7 mouse cellular contexts compared by ENCODE assay signal in genomic region chr2:135659391-135660180, GRCm38 (mm10). TPM values are rescaled to one million over a fixed set of nuclear protein-coding genes. Genes with fewer than 3 reads are reported as not detected.
DNase-seq lines count a peak whose midpoint lies in the region; ATAC-seq and TF ChIP-seq lines count a peak whose summit lies in the region.

No protein-coding gene starts in this region.

- peak; percentile 45 for TF ChIP-seq CTCF in heart, adult 2 months (IDR thresholded peaks at IDR 0.05)

- H3K4me1 ChIP-seq in embryonic facial prominence, embryonic 10.5 days, result peaks cover 9% of the 10 kb centered on the region
- H3K4me1 ChIP-seq in heart, adult 2 months (ENCODE audit: control insufficient read depth, insufficient read depth, low read length), result peaks cover 6% of the 10 kb centered on the region
- H3K4me1 ChIP-seq in limb, embryonic 15.5 days, result 0 out of 2 replicates have a peak, but pooled peaks cover 3% of the 10 kb centered on the region
- peaks cover 18% of the 10 kb centered on the region for H3K4me1 ChIP-seq in midbrain, embryonic 16.5 days (ENCODE audit: control insufficient read depth, insufficient read depth, low read length)

- intact Hi-C loops in heart, adult 2 months (cut with DNase I), result loop anchor here (2.0 to 5.0 kb wide), 7 partner anchors 33 to 268 kb away; no protein-coding TSS in a partner anchor

- TF ChIP-seq POLR2A in heart, adult 2 months (IDR thresholded peaks at IDR 0.05; ENCODE audit: insufficient read depth, low read depth, low read length), result no peak; the same call in none of the 2 replicates

- H3K36me3 ChIP-seq in embryonic facial prominence, embryonic 10.5 days (replicated peaks), result peaks cover 8% of the 10 kb centered on the region; the same call in 1 of the 2 replicates
- peaks cover 2% of the 10 kb centered on the region; the same call in 1 of the 2 replicates for H3K36me3 ChIP-seq in heart, adult 2 months (ENCODE audit: control insufficient read depth, insufficient read depth, low read length)
- no peaks in the 10 kb centered on the region for H3K36me3 ChIP-seq in limb, embryonic 15.5 days
- H3K36me3 ChIP-seq in midbrain, embryonic 16.5 days (ENCODE audit: control insufficient read depth, insufficient read depth, low read length), result no peaks in the 10 kb centered on the region

- no peaks in the 10 kb centered on the region; the same call in 1 of the 2 replicates for H3K9me3 ChIP-seq in embryonic facial prominence, embryonic 10.5 days
- no peaks in the 10 kb centered on the region for H3K9me3 ChIP-seq in limb, embryonic 15.5 days
- H3K9me3 ChIP-seq in midbrain, embryonic 16.5 days (replicated peaks; ENCODE audit: control insufficient read depth, low read length, poor library complexity, severe bottlenecking), result no peaks in the 10 kb centered on the region

- H3K4me3 ChIP-seq in embryonic facial prominence, embryonic 10.5 days, result peak overlapping the region; percentile 87
- H3K4me3 ChIP-seq in heart, adult 2 months, result peak overlapping the region; percentile 80
- H3K4me3 ChIP-seq in limb, embryonic 15.5 days, result peak overlapping the region; percentile 83
- H3K4me3 ChIP-seq in midbrain, embryonic 16.5 days (ENCODE audit: low read depth, low read length), result peak overlapping the region; percentile 94

- peak overlapping the region; percentile 87 for H3K4me2 ChIP-seq in limb, embryonic 15.5 days
- H3K4me2 ChIP-seq in midbrain, embryonic 16.5 days (ENCODE audit: low read length), result peak overlapping the region; percentile 68

- H3K79me2 ChIP-seq in heart, adult 2 months (replicated peaks; ENCODE audit: control insufficient read depth, insufficient read depth, low read length), result peaks cover 3% of the 10 kb centered on the region

- peak overlapping the region; percentile 100 for H3K9ac ChIP-seq in heart, adult 2 months (ENCODE audit: low read depth, low read length)
- H3K9ac ChIP-seq in limb, embryonic 15.5 days, result peak overlapping the region; percentile 86
- peak overlapping the region; percentile 94 for H3K9ac ChIP-seq in midbrain, embryonic 16.5 days (ENCODE audit: low read depth, low read length)

- H3K27me3 ChIP-seq in embryonic facial prominence, embryonic 10.5 days (replicated peaks; ENCODE audit: low read depth, poor library complexity, severe bottlenecking), result no peaks in the 10 kb centered on the region
- no peaks in the 10 kb centered on the region for H3K27me3 ChIP-seq in heart, adult 2 months (ENCODE audit: control insufficient read depth, insufficient read depth, low read length)
- H3K27me3 ChIP-seq in limb, embryonic 15.5 days, result no peaks in the 10 kb centered on the region
- H3K27me3 ChIP-seq in midbrain, embryonic 16.5 days (ENCODE audit: control insufficient read depth, insufficient read depth, low read depth, low read length), result no peaks in the 10 kb centered on the region

- peak overlapping the region; percentile 100 for H3K27ac ChIP-seq in embryonic facial prominence, embryonic 10.5 days (replicated peaks)
- H3K27ac ChIP-seq in heart, adult 2 months, result peak overlapping the region; percentile 95
- H3K27ac ChIP-seq in limb, embryonic 15.5 days, result peak overlapping the region; percentile 90
- peak overlapping the region; percentile 99 for H3K27ac ChIP-seq in midbrain, embryonic 16.5 days (ENCODE audit: low read length)

- no peak for TF ChIP-seq EP300 in heart, adult 2 months (IDR thresholded peaks at IDR 0.05; ENCODE audit: insufficient read depth, low read depth, low read length)

- DNase-seq in adrenal gland, postnatal 4 days (ENCODE audit: low spot score in 2 of 2), result peak; percentile 40 to 45
- DNase-seq in embryonic facial prominence, embryonic 10.5 days (ENCODE audit: low spot score), result peak; percentile 82
- peak; percentile 82 to 84 for DNase-seq in heart, adult 2 months
- peak; percentile 40 for DNase-seq in kidney, adult 11 months
- DNase-seq in spleen, postnatal 4 days (ENCODE audit: low spot score in 2 of 2), result peak; percentile 41 to 77

- under 1% methylated on average over 90 of the region's 97 CpGs for WGBS in embryonic facial prominence, embryonic 10.5 days
- 4% methylated on average over 95 of the region's 97 CpGs for WGBS in heart, adult 2 months
- 2% methylated on average over 55 of the region's 97 CpGs for WGBS in limb, embryonic 15.5 days
- WGBS in midbrain, embryonic 16.5 days, result under 1% methylated on average over 43 of the region's 97 CpGs

- peak; percentile 50; the same call in 1 of the 2 replicates for ATAC-seq in limb, embryonic 15.5 days (ENCODE audit: insufficient number of reproducible peaks, low FRiP score, low TSS enrichment, low read depth)
- peak; percentile 66 for ATAC-seq in midbrain, embryonic 16.5 days

RNA-seq across cellular contexts. Expression of gene Plcb4, which starts 0.8 kb away (rescaled TPM):
- total RNA-seq in adrenal gland, postnatal 4 days (2021), result 10 to 100 TPM; 55.1 to 60.8 TPM
- polyA plus RNA-seq in embryonic facial prominence, embryonic 10.5 days (2016; fragmentation: Nextera tagmentation; extraction: Ambion mirVana), result 13.2 and 16.1 TPM in 2 replicates
- total RNA-seq in heart, adult 2 months (2021), result 10 to 100 TPM; 55.0 to 60.2 TPM
- polyA plus RNA-seq in heart, adult 2 months (2012; rRNA removed), result 23.1 and 47.5 TPM in 2 replicates
- 14.9 and 17.4 TPM in 2 replicates for polyA plus RNA-seq in limb, embryonic 15.5 days (2015; fragmentation: Nextera tagmentation; extraction: Ambion mirVana)
- 44.4 and 51.4 TPM in 2 replicates for polyA plus RNA-seq in midbrain, embryonic 16.5 days (2015; fragmentation: Nextera tagmentation; extraction: Ambion mirVana)

Comparison
In these comparisons a context has a peak if more than half of its experiments do, and no peak if none do; other contexts are left out.
1. Peak in every context shown above with its lines: DNase-seq, ATAC-seq, H3K4me3 ChIP-seq and H3K27ac ChIP-seq.